Mouse (Mus musculus) urinary bladder, postnatal 25 days (tissue): ENCODE data around the gene Icmt.

Experiments
- DNase-seq: peaks from one replicate; pipeline ENCODE4 v3.0.0; 2022; ENCODE audit warnings: low spot score

The Icmt gene

GRCm38 (mm10) chr4:152274681-152275131 is 22.3 kb upstream of the Icmt start:
- DNase-seq = no peak

- DNase-seq = no peak
Measured at GRCm38 (mm10) chr4:152276389-152277347, 20.4 kb upstream of the Icmt start.

GRCm38 (mm10) chr4:152277916-152278315 is 19.1 kb upstream of the Icmt start:
- no peak for DNase-seq

GRCm38 (mm10) chr4:152278986-152279385 is 18.0 kb upstream of the Icmt start:
- no peak for DNase-seq

GRCm38 (mm10) chr4:152281601-152282000 is 15.4 kb upstream of the Icmt start:
- no peak for DNase-seq

GRCm38 (mm10) chr4:152282721-152283120 is 14.3 kb upstream of the Icmt start:
- no peak for DNase-seq

- peak; percentile 79 for DNase-seq
Measured at GRCm38 (mm10) chr4:152283186-152283950, 13.7 kb upstream of the Icmt start.

GRCm38 (mm10) chr4:152285505-152285904 is 11.5 kb upstream of the Icmt start:
- DNase-seq = peak; percentile 56

GRCm38 (mm10) chr4:152286183-152286582 is 10.8 kb upstream of the Icmt start:
- DNase-seq = no peak

- peak; percentile 64 for DNase-seq
Measured at GRCm38 (mm10) chr4:152286887-152287286, 10.1 kb upstream of the Icmt start.

- no peak for DNase-seq
Measured at GRCm38 (mm10) chr4:152287317-152288120, 9.5 kb upstream of the Icmt start.

- no peak for DNase-seq
Measured at GRCm38 (mm10) chr4:152288398-152288945, 8.6 kb upstream of the Icmt start.

- DNase-seq = no peak
Measured at GRCm38 (mm10) chr4:152290385-152290784, 6.6 kb upstream of the Icmt start.

- no peak for DNase-seq
Measured at GRCm38 (mm10) chr4:152290991-152291390, 6.0 kb upstream of the Icmt start.

GRCm38 (mm10) chr4:152291562-152291961 is 5.5 kb upstream of the Icmt start, which contains the start of gene Hes3:
Hes3 (minus strand) TSS chr4:152291662.
- DNase-seq = no peak

GRCm38 (mm10) chr4:152292102-152292765 is 4.8 kb upstream of the Icmt start:
- no peak for DNase-seq

GRCm38 (mm10) chr4:152294188-152294929 is 2.7 kb upstream of the Icmt start:
- DNase-seq = no peak

GRCm38 (mm10) chr4:152295916-152296315 is 1.1 kb upstream of the Icmt start:
- DNase-seq = no peak

- DNase-seq = no peak
Measured at GRCm38 (mm10) chr4:152296371-152296770, 656 bp upstream of the Icmt start.

GRCm38 (mm10) chr4:152298836-152299235 is 1.8 kb downstream of the Icmt start:
- DNase-seq = no peak
